Mouse (Mus musculus): ENCODE measurements around the gene Sesn1. TPM values are rescaled to one million over a fixed set of nuclear protein-coding genes. Genes with fewer than 3 reads are reported as not detected.

The Sesn1 gene
- total and polyA plus RNA-seq, 3 experiments, result 9.1 to 49.3 (median 30.3) TPM

GRCm38 (mm10) chr10:41901864-41902263, 92.1 kb downstream of the Sesn1 start:
- 0 out of 2 replicates have a peak, but pooled peaks cover 2% of the 10 kb centered on the region for H3K9me3 ChIP-seq (replicated peaks)
- no peaks in the 10 kb centered on the region for H3K27me3 ChIP-seq (ENCODE audit: insufficient read depth, low read length)
- ATAC-seq (ENCODE audit: extremely low read depth, insufficient number of reproducible peaks, low FRiP score, poor library complexity, severe bottlenecking) (no peak), DNase-seq (ENCODE audit: low spot score) (no peak)
- H3K4me3 ChIP-seq (ENCODE audit: low read depth, low read length), result no peak overlapping the region
- H3K4me1 ChIP-seq (ENCODE audit: insufficient read depth, low read depth, low read length), result peaks cover 5% of the 10 kb centered on the region; the same call in 1 of the 2 replicates
- peaks cover 86% of the 10 kb centered on the region for H3K36me3 ChIP-seq (replicated peaks)
- TF ChIP-seq TAL1 (conservative IDR thresholded peaks at IDR 0.05; ENCODE audit: low read depth, low read length) (no peak), GATA2 (IDR thresholded peaks at IDR 0.05; ENCODE audit: borderline replicate concordance, low read depth, low read length) (no peak), GATA1 (IDR thresholded peaks at IDR 0.05; ENCODE audit: borderline replicate concordance, low read length) (no peak), CTCF (IDR thresholded peaks at IDR 0.05; ENCODE audit: low read depth, low read length) (no peak), POLR2AphosphoS5 (IDR thresholded peaks at IDR 0.05; ENCODE audit: insufficient replicate concordance, low read depth, low read length) (no peak)

DNA sequence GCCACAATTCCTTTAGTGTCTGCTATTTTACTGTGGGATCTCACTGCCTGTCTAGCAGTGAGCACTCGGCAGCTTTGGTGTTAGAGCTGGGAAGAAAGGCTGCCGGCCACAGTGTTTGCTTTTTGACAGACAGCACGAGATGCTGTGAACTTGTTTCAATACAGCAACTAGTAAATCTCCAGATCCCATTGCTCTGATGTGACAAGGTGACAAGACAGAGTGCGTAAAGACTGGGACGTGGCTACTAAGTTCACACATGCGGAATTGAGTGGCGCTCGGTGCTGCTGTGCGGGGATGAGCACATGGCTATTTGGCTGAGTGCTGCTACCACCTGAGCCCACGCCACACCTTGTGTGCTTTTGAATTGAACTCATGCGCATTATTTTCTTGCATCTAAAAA, 97.7 kb downstream of the Sesn1 start:
- DNase-seq (ENCODE audit: low spot score) (no peak), ATAC-seq (ENCODE audit: extremely low read depth, insufficient number of reproducible peaks, low FRiP score, poor library complexity, severe bottlenecking) (no peak)
- Histone ChIP-seq H3K4me1 (ENCODE audit: insufficient read depth, low read depth, low read length) (peaks cover 41% of the 10 kb centered on the region), H3K4me3 (ENCODE audit: low read depth, low read length) (no peak overlapping the region), H3K9me3 (replicated peaks) (no peaks in the 10 kb centered on the region), H3K36me3 (replicated peaks) (peaks cover 69% of the 10 kb centered on the region), H3K27me3 (ENCODE audit: insufficient read depth, low read length) (no peaks in the 10 kb centered on the region)
- TF ChIP-seq TAL1 (conservative IDR thresholded peaks at IDR 0.05; ENCODE audit: low read depth, low read length), result no peak
- TF ChIP-seq GATA1 (IDR thresholded peaks at IDR 0.05; ENCODE audit: borderline replicate concordance, low read length), result no peak
- no peak for TF ChIP-seq CTCF (IDR thresholded peaks at IDR 0.05; ENCODE audit: low read depth, low read length)
- no peak for TF ChIP-seq POLR2AphosphoS5 (IDR thresholded peaks at IDR 0.05; ENCODE audit: insufficient replicate concordance, low read depth, low read length)
- no peak for TF ChIP-seq GATA2 (IDR thresholded peaks at IDR 0.05; ENCODE audit: borderline replicate concordance, low read depth, low read length)

DNA sequence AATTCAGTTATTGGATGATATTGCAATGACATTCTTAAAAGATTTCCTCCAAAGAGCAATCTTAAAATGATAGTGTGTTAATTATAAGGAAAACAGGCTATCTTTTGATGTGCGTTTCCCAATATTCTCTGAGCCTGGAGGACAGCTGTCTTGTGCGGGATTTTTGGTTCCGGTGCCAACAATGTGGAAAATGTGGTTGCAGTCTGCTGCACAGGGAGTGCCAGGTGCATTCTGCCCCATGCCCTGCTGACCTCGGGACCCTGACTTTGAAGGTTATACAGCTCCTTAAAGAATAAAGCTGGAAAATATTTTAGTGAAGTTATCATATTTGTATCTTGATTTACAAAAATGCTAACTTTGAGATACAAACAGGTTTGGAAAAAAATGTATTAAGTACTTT, 98.2 kb downstream of the Sesn1 start:
- H3K9me3 ChIP-seq (replicated peaks), result no peaks in the 10 kb centered on the region
- no peaks in the 10 kb centered on the region for H3K27me3 ChIP-seq (ENCODE audit: insufficient read depth, low read length)
- ATAC-seq (ENCODE audit: extremely low read depth, insufficient number of reproducible peaks, low FRiP score, poor library complexity, severe bottlenecking) (no peak), DNase-seq (ENCODE audit: low spot score) (no peak)
- no peak overlapping the region for H3K4me3 ChIP-seq (ENCODE audit: low read depth, low read length)
- H3K36me3 ChIP-seq (replicated peaks), result peaks cover 64% of the 10 kb centered on the region
- H3K4me1 ChIP-seq (ENCODE audit: insufficient read depth, low read depth, low read length), result peaks cover 46% of the 10 kb centered on the region
- TF ChIP-seq TAL1 (conservative IDR thresholded peaks at IDR 0.05; ENCODE audit: low read depth, low read length) (no peak), GATA1 (IDR thresholded peaks at IDR 0.05; ENCODE audit: borderline replicate concordance, low read length) (no peak), CTCF (IDR thresholded peaks at IDR 0.05; ENCODE audit: low read depth, low read length) (no peak), GATA2 (IDR thresholded peaks at IDR 0.05; ENCODE audit: borderline replicate concordance, low read depth, low read length) (no peak), POLR2AphosphoS5 (IDR thresholded peaks at IDR 0.05; ENCODE audit: insufficient replicate concordance, low read depth, low read length) (no peak)

DNA sequence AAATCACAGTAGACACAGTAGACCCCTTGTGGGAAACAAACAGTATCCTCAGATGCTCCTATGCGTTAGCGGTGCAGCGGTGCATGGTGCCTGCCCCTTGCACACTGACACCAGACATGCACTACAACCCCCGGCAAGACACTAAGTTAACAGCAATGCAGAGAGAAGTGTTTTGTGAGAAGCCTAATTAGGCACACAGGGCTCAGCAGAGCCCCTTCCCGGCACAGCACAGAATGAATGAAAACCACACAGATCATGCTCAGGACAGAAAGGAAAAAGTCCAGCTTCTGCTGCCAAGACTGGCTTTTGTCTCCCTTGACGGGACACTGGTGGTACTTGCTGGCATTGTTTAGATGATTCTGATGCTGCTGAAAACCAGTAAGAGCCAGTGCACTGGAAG, 99.2 kb downstream of the Sesn1 start:
- Histone ChIP-seq H3K27me3 (ENCODE audit: insufficient read depth, low read length) (no peaks in the 10 kb centered on the region), H3K36me3 (replicated peaks) (peaks cover 55% of the 10 kb centered on the region), H3K9me3 (replicated peaks) (no peaks in the 10 kb centered on the region), H3K4me3 (ENCODE audit: low read depth, low read length) (no peak overlapping the region), H3K4me1 (ENCODE audit: insufficient read depth, low read depth, low read length) (peaks cover 55% of the 10 kb centered on the region)
- TF ChIP-seq GATA2 (IDR thresholded peaks at IDR 0.05; ENCODE audit: borderline replicate concordance, low read depth, low read length), result no peak
- no peak for TF ChIP-seq POLR2AphosphoS5 (IDR thresholded peaks at IDR 0.05; ENCODE audit: insufficient replicate concordance, low read depth, low read length)
- no peak for TF ChIP-seq GATA1 (IDR thresholded peaks at IDR 0.05; ENCODE audit: borderline replicate concordance, low read length)
- no peak for TF ChIP-seq CTCF (IDR thresholded peaks at IDR 0.05; ENCODE audit: low read depth, low read length)
- TF ChIP-seq TAL1 (conservative IDR thresholded peaks at IDR 0.05; ENCODE audit: low read depth, low read length), result no peak
- ATAC-seq (ENCODE audit: extremely low read depth, insufficient number of reproducible peaks, low FRiP score, poor library complexity, severe bottlenecking) (no peak), DNase-seq (ENCODE audit: low spot score) (no peak)

DNA sequence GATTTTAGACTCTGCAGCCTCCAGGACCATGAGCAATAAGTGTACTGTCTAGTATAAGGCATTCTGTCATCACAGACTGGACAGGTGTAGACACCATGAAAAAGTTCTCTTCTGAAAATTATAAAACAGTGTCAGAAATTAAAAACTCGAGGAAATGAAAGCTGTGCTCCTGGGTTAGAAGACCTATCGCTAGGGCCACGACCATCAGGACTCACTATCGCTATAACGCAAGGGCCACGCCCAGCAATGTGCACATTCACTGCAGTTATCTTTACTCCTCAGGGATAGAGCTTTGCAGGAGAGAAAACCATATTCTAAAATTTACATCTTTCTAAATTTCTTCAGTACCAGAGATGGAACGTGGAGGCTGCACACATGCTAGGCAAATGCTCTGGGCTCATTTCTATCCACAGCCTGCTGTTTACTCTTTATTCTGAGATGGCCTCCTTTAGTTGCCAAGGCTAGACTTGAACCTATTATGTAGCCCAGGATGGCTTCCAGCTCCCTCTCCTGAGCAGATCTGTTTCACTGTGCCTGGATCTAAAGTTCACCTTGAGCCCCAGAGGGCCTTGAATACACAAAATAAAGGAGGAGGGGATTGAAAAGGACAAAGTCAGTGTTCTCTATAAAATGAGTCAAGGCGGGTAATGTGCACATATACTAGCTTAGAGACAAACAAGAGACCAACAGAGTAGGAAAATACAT, 102.7 kb downstream of the Sesn1 start:
- Histone ChIP-seq H3K9me3 (replicated peaks) (no peaks in the 10 kb centered on the region), H3K36me3 (replicated peaks) (peaks cover 21% of the 10 kb centered on the region), H3K4me3 (ENCODE audit: low read depth, low read length) (no peak overlapping the region; the same call in 1 of the 2 replicates), H3K4me1 (ENCODE audit: insufficient read depth, low read depth, low read length) (peaks cover 74% of the 10 kb centered on the region), H3K27me3 (ENCODE audit: insufficient read depth, low read length) (no peaks in the 10 kb centered on the region)
- peak; percentile 94 for TF ChIP-seq TAL1 (conservative IDR thresholded peaks at IDR 0.05; ENCODE audit: low read depth, low read length)
- TF ChIP-seq CTCF (IDR thresholded peaks at IDR 0.05; ENCODE audit: low read depth, low read length), result no peak
- TF ChIP-seq POLR2AphosphoS5 (IDR thresholded peaks at IDR 0.05; ENCODE audit: insufficient replicate concordance, low read depth, low read length), result no peak
- no peak for TF ChIP-seq GATA1 (IDR thresholded peaks at IDR 0.05; ENCODE audit: borderline replicate concordance, low read length)
- TF ChIP-seq GATA2 (IDR thresholded peaks at IDR 0.05; ENCODE audit: borderline replicate concordance, low read depth, low read length), result no peak
- ATAC-seq (ENCODE audit: extremely low read depth, insufficient number of reproducible peaks, low FRiP score, poor library complexity, severe bottlenecking), result peak; percentile 92
- DNase-seq (ENCODE audit: low spot score), result peak; percentile 28

DNA sequence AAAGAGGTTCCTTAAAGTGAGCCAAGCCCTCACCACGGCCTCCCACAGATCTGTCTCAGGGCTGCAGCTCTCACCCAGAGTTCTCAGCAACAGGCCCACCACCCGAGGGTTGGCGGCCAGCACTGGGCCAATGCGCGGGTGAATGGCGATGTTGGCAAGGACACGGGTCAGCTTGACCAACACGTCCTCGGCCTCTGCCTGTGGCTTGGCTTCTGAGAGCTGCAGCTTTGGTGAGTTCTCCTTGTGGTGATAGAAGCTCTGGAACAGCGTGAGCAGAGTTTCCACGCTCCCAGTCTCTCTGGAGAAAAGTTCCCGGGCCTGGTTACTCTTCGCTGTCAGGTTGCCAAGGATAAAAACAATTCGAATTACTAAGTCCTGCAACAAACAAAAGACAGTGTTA, 117.0 kb downstream of the Sesn1 start:
- Histone ChIP-seq H3K27me3 (ENCODE audit: insufficient read depth, low read length) (peaks cover 35% of the 10 kb centered on the region), H3K9me3 (replicated peaks) (peaks cover 3% of the 10 kb centered on the region; the same call in 1 of the 2 replicates), H3K36me3 (replicated peaks) (no peaks in the 10 kb centered on the region), H3K4me3 (ENCODE audit: low read depth, low read length) (no peak overlapping the region), H3K4me1 (ENCODE audit: insufficient read depth, low read depth, low read length) (peaks cover 23% of the 10 kb centered on the region)
- TF ChIP-seq POLR2AphosphoS5 (IDR thresholded peaks at IDR 0.05; ENCODE audit: insufficient replicate concordance, low read depth, low read length) (no peak), GATA1 (IDR thresholded peaks at IDR 0.05; ENCODE audit: borderline replicate concordance, low read length) (no peak), CTCF (IDR thresholded peaks at IDR 0.05; ENCODE audit: low read depth, low read length) (no peak), GATA2 (IDR thresholded peaks at IDR 0.05; ENCODE audit: borderline replicate concordance, low read depth, low read length) (no peak), TAL1 (conservative IDR thresholded peaks at IDR 0.05; ENCODE audit: low read depth, low read length) (no peak)
- ATAC-seq (ENCODE audit: extremely low read depth, insufficient number of reproducible peaks, low FRiP score, poor library complexity, severe bottlenecking) (no peak), DNase-seq (ENCODE audit: low spot score) (no peak)

All from G1E (cell line).